Mouse (Mus musculus): ENCODE data around the gene Kirrel3. TPM values are rescaled to one million over a fixed set of nuclear protein-coding genes. Genes with fewer than 3 reads are reported as not detected.

Gene Kirrel3
- total RNA-seq, 2 experiments from 2014 or later = 1.3 to 1.7 TPM

DNA sequence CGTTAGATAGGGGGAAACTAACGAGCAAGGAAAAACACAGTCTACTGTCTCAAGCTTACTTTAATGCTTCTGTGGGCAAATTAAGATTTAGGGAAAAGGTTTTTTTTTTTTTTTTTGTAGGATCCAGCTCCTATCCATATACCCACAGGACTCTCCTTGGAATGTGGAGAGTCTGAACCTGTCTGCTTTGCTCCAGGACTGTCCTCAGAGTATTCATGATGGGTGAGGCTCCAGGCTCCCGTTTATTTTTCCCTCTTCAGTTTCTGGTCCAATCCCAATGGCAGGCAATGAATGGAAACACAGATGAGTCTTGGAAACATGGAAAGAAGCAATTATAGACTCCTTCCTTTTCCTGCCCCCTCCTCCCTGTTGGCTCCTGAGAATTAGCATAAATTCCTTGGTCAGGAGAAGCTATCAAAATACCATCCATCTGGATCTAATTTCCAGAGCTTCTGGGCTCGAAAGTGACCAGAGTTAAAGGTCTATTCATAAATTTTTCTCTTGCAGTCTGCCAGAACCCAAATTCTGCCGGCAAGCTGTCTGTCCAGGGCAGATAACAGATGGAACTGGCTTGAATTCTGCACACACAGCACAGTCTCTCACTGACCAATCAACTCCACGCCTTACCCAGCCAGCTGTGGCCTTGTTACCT, 312.1 kb downstream of the Kirrel3 start:
- intact Hi-C loops (cut with DNase I) = no loop called here
- DNase-seq = peak; percentile 13 to 14

DNA sequence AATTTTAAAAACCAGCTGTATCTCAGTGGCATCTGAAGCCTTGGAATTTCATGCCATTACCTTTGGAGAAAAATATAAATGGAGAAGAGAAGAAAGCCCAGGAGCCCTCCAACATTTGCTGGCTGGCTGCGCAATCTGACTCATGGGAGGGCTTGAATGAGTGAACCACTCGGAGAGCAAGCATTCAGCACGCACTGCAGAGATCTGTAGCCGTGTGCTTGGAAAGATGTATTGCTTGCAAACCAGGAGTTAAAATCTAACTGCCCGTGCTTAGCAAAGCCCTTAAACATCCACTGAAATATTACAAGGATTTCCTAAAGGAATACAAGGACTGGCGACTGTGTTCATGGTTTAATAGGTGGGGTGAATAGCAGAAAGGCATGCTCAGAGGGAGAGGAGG, 316.0 kb downstream of the Kirrel3 start:
- DNase-seq = no peak
- intact Hi-C loops (cut with DNase I) = no loop called here

DNA sequence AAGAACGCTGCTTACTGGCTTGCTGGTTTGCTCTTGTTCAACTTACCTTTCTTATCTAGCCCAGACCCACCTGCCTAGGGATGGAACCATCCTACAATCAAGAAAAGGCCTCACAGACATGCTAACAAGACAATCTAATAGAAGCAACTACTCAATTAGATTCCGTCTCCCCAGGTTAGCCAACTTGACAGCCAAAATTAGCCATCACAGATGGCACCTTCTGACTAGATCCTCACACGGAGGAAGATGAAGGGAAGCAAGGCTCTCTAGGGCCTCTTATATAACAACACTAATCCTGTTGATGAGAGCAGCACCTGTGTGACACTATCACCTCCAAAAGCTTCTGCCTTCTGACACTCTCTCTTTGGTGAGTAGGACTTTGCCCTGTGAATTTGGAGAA, 321.2 kb downstream of the Kirrel3 start:
- intact Hi-C loops (cut with DNase I) = no loop called here
- DNase-seq = no peak

- no peak for DNase-seq
- intact Hi-C loops (cut with DNase I) = no loop called here
Measured at GRCm38 (mm10) chr9:34809993-34810513, 324.4 kb downstream of the Kirrel3 start.

- no peak for DNase-seq
- intact Hi-C loops (cut with DNase I) = no loop called here
Measured at GRCm38 (mm10) chr9:34818325-34818976, 332.8 kb downstream of the Kirrel3 start.

DNA sequence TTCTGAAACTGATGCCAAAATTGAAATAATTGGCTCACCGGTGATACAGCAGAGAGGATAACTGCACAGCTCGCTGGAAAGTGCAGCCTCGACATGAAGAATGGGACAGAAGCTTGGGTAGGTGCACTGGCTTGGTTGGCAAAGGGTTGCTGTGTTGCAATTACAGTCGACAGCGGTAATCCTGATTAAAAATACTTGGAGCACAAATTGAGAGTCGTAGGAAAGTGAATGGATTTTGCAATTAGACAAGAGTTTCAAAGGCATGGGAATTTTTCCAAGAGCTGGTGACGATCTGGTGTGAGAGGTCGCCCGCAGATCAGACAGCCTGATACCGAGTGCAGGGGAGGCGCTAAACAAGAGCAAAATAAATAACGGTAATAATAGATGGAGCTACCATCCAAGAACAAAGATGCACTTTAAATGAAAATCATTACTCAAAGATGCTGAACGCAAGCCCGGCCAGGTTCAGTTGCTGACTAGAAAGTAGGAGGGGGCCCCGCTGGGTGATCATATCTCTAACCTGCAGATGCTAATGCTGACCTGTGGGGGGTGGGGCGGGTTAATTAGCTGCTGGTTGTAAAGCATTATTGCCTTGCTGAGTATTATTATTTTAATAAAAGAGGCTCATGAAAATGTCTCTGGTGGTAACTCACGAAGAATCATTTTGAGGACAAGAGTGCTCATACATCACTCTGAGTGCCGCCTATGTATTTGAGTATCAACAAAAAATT, 338.8 kb downstream of the Kirrel3 start:
- intact Hi-C loops (cut with DNase I) = no loop called here
- no peak for DNase-seq

GRCm38 (mm10) chr9:34825089-34825400, 339.4 kb downstream of the Kirrel3 start:
- intact Hi-C loops (cut with DNase I) = no loop called here
- no peak for DNase-seq

DNA sequence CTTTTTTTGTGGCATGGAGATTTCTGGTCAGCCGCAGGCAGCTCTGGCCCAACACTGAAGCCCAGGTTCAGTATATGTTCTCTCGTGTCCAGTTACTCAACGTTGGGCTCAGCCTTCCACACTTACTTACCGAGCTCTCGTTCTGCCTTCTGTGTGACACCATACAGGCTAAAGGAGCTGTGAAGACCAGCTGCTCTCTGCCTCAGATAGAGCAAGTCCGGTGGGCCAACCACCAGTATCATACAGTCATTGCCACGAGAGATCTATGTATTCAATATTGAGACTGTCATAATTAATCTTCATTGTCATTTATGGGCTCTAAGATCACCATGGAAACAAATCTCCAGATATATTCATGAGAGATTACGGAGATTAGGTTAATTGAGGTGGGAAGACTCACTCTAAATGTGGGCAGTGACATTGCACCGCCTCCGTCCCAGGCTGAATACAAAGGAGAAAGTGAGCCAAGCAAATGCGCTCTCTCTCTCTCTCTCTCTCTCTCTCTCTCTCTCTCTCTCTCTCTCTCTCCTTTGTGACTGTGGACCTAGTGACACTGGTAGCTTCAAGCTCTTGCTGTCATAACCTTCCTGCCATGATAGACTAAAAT, 339.8 kb downstream of the Kirrel3 start:
- intact Hi-C loops (cut with DNase I) = no loop called here
- DNase-seq = no peak

GRCm38 (mm10) chr9:34830696-34831095, 345.0 kb downstream of the Kirrel3 start:
- no peak for DNase-seq
- intact Hi-C loops (cut with DNase I) = no loop called here

- no peak for DNase-seq
- intact Hi-C loops (cut with DNase I) = no loop called here
Measured at GRCm38 (mm10) chr9:34836801-34837200, 351.1 kb downstream of the Kirrel3 start.

DNA sequence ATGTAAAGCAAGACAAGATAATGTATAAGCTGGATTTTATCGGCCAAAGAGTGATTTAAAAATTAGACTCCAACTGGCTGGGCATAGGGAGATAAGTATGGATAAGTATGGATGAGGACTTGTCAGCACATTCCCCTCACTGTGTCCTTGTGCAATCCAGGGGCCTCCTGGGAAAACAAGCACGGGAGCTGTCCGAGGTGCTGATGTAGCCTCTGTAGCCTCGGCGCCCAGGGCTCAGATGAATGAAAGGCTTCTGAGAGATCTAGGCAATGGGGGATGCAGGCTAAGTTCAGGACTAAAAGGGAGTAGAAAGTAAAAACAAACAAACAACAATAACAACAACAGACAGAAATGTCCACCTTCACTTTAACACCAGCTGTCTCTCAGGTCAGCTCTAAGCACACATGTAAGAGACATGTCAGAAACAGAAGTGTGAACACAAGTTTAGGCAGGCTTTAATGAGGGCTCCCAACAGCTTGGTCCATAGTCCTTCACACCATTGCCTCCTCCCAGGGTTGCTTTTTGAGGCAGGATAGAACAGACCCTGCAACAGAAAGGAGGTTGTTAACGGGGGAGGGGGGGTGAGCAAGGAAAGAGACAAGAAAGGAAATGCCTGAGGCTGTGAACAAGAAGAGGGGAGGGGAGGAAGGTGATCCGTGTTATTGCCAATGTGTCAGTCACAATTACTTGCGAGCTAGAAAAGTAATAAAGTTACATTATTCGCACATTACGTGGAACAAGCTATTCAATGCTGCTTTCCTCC, 352.2 kb downstream of the Kirrel3 start:
- peak; percentile 43 to 58 for DNase-seq
- intact Hi-C loops (cut with DNase I) = no loop called here

DNA sequence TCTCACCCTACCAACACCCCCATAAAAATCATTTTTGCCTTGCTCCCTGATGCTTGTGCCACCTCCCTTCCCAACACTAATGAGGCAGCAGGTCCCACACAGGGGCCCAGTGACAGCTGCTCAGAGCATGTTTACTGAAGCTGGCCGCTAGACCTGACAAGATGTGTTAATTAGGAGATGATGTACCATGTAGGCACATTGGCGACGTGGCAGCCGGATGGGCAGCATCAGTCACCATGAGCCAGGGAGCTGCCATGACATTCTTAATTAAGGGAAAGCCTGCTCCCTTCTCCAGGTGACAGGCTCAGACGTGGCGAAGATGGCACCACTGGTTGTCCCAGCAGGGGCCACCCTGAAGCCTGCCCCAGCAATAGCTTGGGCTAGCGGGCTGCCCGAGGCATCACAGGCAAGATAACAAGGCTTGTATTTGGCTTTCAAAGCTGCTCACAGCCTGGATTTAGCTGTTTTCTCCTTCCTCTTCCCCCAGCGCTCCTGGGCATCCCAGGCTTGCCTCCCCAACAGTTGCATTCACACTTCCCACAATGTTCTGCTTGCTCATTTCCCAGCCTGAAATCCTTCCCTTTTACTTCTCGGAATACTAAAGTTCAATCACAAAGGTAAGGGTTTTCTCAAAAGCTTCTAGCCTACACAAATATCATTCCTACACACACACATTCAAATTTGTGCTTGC, 357.7 kb downstream of the Kirrel3 start:
- intact Hi-C loops (cut with DNase I) = no loop called here
- DNase-seq = no peak

- DNase-seq = no peak
- intact Hi-C loops (cut with DNase I) = loop anchor here (5.0 kb wide), 1 partner anchor 349 kb away; no protein-coding TSS in a partner anchor
Measured at GRCm38 (mm10) chr9:34846440-34846839, 360.7 kb downstream of the Kirrel3 start.

- DNase-seq = peak; percentile 6 to 20
- intact Hi-C loops (cut with DNase I) = loop anchor here (5.0 kb wide), 1 partner anchor 350 kb away; no protein-coding TSS in a partner anchor
Measured at GRCm38 (mm10) chr9:34847664-34848063, 362.0 kb downstream of the Kirrel3 start.

DNA sequence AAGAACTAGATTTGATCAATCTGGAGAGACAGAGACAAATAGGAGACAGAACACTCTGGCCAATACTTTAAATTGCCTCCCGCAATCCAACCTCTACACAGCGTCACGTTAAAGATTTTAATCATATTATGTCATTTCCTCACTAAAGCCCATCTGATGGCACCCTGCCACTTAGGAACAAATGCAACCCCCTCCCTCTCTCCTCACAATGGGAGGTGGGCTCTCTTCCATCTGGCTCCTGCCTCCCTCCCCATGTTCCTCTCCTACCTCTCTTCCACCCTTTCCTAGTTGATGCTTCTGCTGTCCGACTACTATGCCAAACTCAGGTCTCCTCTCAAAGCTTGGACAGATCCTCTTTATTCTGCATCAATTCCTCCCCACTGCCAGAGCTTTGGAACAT, 365.4 kb downstream of the Kirrel3 start:
- intact Hi-C loops (cut with DNase I) = loop anchor here (10.0 kb wide), 1 partner anchor 314 kb away; no protein-coding TSS in a partner anchor
- DNase-seq = no peak

DNA sequence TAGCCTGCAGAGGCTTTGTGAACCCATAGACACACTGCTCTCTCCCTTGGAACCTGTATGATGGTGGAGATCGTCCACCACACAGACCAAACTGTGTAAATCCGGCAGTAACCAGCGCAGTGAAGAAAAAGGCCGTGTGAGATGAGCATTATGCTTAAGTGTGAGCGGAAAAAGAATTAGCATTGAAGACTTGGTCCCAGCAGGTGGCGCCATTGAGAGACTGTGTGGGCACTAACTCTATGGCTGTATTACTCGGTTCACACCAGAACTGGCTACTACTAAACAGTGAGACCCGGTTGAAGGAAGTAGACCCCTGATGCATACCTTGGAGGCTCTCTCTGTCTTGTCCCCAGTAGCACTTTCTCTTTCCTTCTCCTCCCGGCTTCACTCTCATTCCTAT, 371.9 kb downstream of the Kirrel3 start:
- intact Hi-C loops (cut with DNase I) = loop anchor here (10.0 kb wide), 1 partner anchor 307 kb away; no protein-coding TSS in a partner anchor

DNA sequence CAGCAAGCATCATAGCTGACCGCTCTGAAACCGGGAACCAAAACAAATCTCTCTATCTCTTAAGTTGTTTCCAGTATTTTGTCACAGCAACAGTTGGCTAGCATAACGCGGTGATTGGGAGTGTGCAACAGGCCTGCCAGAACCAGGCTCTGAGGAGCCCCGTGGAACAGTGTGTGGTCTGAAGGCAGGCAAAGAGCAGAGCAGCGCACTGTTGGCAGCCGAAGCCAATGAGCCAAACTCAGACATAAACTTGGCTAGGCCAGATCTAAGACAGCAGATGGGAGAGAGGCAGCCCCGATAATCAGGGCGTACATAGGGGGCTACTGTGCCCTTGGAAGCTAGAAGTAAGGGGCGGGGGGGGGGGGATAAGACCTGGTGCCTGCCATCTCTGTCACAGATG, 372.4 kb downstream of the Kirrel3 start:
- no peak for DNase-seq
- intact Hi-C loops (cut with DNase I) = loop anchor here (10.0 kb wide), 1 partner anchor 307 kb away; no protein-coding TSS in a partner anchor

More for the DNA sequence above, 371.9 kb downstream of the Kirrel3 start:
- peak in 1 of 2 experiments; percentile 7 for DNase-seq

GRCm38 (mm10) chr9:34860934-34861333, 375.2 kb downstream of the Kirrel3 start:
- intact Hi-C loops (cut with DNase I) = no loop called here
- no peak for DNase-seq

DNA sequence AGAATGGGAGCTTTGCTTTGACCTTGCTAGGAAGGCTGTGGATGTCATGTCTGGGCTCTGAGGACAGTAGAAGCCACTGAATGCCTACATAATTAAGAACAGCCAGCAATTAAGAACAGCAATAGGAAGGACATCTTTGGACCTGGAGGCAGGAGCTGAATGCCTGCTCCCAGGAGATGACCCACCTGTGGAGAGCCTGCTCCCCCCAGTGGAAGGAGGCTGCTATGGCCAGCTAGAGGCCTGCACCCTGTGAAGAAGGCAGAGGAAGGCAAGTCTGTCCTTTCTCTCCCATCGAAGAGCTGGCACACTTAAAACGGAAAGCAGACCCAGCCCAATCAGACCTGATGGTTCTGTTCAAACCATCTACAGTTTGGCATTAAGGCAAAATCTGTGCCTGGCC, 376.1 kb downstream of the Kirrel3 start:
- intact Hi-C loops (cut with DNase I) = loop anchor here (2.0 kb wide), 2 partner anchors 155 to 363 kb away; no protein-coding TSS in a partner anchor

GRCm38 (mm10) chr9:34865606-34866005, 379.9 kb downstream of the Kirrel3 start:
- intact Hi-C loops (cut with DNase I) = no loop called here
- no peak for DNase-seq

More for the DNA sequence above, 376.1 kb downstream of the Kirrel3 start:
- DNase-seq = peak; percentile 32 to 50

Data from heart, postnatal 10 days (tissue).